Mouse (Mus musculus): ENCODE data around the gene Clasrp. TPM values are rescaled to one million over a fixed set of nuclear protein-coding genes. Genes with fewer than 3 reads are reported as not detected.
"Not testable (repeated sequence)": the region's sequence is repeated elsewhere in the genome, so short reads cannot be mapped to it uniquely, and the experiment has no call there.

Clasrp gene
- polyA plus RNA-seq, 1 experiment from 2014 or later = 31.8 TPM

DNA sequence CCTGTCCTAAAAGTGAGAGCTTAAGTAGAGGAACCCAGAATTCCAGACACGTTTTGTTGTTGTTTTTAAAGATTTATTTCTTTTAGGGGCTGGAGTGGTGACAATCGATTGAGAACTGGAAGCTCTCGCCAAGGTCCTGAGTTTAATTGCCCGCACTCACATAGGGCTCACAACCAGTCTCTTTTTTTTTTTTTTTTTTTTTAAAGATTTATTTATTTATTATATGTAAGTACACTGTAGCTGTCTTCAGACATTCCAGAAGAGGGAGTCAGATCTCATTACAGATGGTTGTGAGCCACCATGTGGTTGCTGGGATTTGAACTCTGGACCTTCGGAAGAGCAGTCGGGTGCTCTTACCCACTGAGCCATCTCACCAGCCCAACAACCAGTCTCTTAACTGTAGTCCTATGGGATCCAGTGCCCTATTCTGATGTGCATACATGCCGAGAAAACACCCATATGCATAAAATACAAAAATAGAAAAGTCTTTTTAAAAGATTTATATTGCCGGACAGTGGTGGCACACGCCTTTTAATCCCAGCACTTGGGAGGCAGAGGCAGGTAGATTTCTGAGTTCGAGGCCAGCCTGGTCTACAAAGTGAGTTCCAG lies 424 bp upstream of the Clasrp start:
- peaks cover 33% of the 10 kb centered on the region for H3K4me1 ChIP-seq
- WGBS = 57% methylated on average over 10 of the region's 10 CpGs
- peak overlapping the region; percentile 84 for H3K4me2 ChIP-seq
- not testable (repeated sequence) for H3K27ac ChIP-seq (replicated peaks); H3K9me3 ChIP-seq; ATAC-seq (ENCODE audit: extremely low read depth, insufficient number of reproducible peaks, low FRiP score, low TSS enrichment); H3K27me3 ChIP-seq (replicated peaks)
- peaks cover 33% of the 10 kb centered on the region for H3K36me3 ChIP-seq
- peak overlapping the region; percentile 98 for H3K9ac ChIP-seq
- H3K4me3 ChIP-seq = peak overlapping the region; percentile 91

DNA sequence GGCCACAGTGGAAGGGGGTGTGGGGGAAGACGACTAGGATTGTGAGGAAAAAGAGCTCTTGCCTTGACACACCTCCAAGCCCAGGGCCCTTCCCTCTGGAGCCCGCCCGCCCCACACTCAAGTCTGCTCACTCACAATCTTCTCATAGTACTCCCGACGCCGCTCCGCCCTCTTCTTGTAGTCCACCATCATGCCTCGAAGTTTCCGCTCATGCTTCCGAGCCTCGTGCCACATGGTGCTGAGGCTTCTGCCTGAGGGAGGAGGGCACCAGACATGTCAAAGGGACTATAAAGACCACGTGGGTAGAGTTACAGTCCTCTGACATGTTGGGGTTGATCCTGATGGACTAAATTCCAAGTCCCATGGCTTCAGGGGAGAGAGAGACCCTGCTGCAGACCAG lies 1.2 kb downstream of the Clasrp start:
- no peak overlapping the region for H3K27ac ChIP-seq (replicated peaks)
- WGBS = 77% methylated on average over 12 of the region's 12 CpGs
- peak overlapping the region; percentile 91 for H3K4me3 ChIP-seq
- ATAC-seq (ENCODE audit: extremely low read depth, insufficient number of reproducible peaks, low FRiP score, low TSS enrichment) = no peak
- peak overlapping the region; percentile 98 for H3K9ac ChIP-seq
- H3K4me1 ChIP-seq = peaks cover 33% of the 10 kb centered on the region
- peak overlapping the region; percentile 84 for H3K4me2 ChIP-seq
- H3K36me3 ChIP-seq = peaks cover 50% of the 10 kb centered on the region
- no peaks in the 10 kb centered on the region for H3K27me3 ChIP-seq (replicated peaks)
- H3K9me3 ChIP-seq = no peaks in the 10 kb centered on the region

DNA sequence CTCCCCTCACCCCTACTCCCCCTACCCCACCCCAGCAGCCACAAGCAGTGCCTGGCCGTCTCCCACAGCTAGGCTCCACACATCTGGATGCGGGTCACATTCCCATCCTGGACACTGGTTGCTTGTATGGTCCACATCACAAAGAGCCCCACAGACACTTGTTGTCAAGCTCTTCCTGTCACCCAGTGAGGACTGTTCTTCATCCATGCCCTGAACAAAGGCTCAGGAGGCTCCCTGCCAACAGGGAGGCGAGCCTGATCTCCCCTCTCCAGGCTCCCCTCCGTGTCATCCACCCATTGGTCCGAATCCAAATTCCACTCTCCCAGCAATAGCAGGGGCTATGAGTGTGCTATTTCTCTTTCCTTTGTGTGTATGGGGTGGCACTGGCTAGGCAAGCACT lies 3.7 kb downstream of the Clasrp start:
- no peak overlapping the region for H3K4me3 ChIP-seq
- 0 out of 2 replicates have a peak overlapping the region, but pooled peaks have one; percentile 7 for H3K9ac ChIP-seq
- 59% methylated on average over 5 of the region's 5 CpGs for whole genome bisulfite sequencing
- peaks cover 33% of the 10 kb centered on the region for H3K4me1 ChIP-seq
- H3K27me3 ChIP-seq (replicated peaks) = no peaks in the 10 kb centered on the region
- H3K27ac ChIP-seq (replicated peaks) = no peak overlapping the region
- ATAC-seq (ENCODE audit: extremely low read depth, insufficient number of reproducible peaks, low FRiP score, low TSS enrichment) = no peak
- no peak overlapping the region for H3K4me2 ChIP-seq
- peaks cover 74% of the 10 kb centered on the region for H3K36me3 ChIP-seq
- H3K9me3 ChIP-seq = no peaks in the 10 kb centered on the region

DNA sequence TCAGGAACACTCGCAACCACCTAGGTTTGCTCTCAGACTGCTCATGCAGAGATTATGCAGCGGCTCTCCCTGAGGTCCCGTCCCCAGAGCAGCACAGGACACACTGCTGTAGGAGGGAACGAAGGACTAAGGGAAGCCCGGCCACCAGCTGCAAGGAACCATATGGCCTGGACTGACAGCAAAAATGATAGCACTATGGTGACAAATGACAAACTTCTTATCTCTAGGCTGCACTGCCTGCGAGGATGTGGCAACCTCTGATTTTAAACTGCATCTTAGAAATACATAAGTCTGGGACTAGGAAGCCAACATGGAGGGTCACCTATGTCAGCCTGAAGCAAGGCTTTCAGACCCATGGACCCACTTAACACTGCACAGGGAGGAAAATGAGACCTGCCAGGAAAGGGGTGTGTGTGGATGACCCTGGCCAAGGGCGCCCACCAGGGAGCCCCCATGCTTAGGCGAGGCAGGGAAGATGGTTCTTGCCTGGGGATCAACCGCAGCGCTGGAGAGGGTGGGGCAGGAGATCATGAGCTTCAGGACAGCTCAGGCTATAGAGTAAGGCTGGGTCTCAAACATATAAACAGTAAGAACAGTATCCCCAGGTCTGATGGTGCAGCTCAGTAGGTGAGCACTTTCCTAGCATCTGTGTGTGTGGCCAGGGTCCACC lies 11.1 kb downstream of the Clasrp start:
- Histone ChIP-seq H3K9ac (no peak overlapping the region), H3K36me3 (peaks cover 99% of the 10 kb centered on the region), H3K9me3 (no peaks in the 10 kb centered on the region), H3K27me3 (replicated peaks) (no peaks in the 10 kb centered on the region), H3K4me2 (no peak overlapping the region), H3K27ac (replicated peaks) (no peak overlapping the region), H3K4me1 (no peaks in the 10 kb centered on the region), H3K4me3 (no peak overlapping the region)
- no peak for ATAC-seq (ENCODE audit: extremely low read depth, insufficient number of reproducible peaks, low FRiP score, low TSS enrichment)
- 71% methylated on average over 10 of the region's 10 CpGs for WGBS

DNA sequence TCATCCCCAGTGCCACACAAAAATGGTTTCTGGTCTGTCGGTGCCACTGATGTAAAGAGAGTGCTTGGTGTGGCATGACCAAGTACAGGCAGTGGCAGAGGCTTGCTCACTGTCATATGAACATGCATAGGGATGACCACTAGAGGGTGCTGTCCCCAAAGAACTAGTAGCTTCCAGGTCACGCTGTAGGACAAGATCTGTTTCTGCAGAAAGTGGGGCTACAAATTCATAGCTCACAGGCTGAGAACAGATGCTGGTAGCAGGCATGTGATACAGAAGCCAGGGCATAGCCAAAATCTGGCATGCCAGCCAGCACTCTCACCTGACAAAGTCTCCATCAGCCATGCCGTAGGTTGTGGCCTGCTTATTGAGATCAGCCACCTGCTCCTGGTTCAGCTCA lies 14.4 kb downstream of the Clasrp start:
- no peak overlapping the region for H3K9ac ChIP-seq
- ATAC-seq (ENCODE audit: extremely low read depth, insufficient number of reproducible peaks, low FRiP score, low TSS enrichment) = no peak
- peaks cover 98% of the 10 kb centered on the region for H3K36me3 ChIP-seq
- no peak overlapping the region for H3K27ac ChIP-seq (replicated peaks)
- peaks cover 12% of the 10 kb centered on the region for H3K4me1 ChIP-seq
- WGBS = 64% methylated on average over 3 of the region's 3 CpGs
- H3K9me3 ChIP-seq = no peaks in the 10 kb centered on the region
- H3K4me2 ChIP-seq = no peak overlapping the region
- no peak overlapping the region for H3K4me3 ChIP-seq
- H3K27me3 ChIP-seq (replicated peaks) = no peaks in the 10 kb centered on the region

DNA sequence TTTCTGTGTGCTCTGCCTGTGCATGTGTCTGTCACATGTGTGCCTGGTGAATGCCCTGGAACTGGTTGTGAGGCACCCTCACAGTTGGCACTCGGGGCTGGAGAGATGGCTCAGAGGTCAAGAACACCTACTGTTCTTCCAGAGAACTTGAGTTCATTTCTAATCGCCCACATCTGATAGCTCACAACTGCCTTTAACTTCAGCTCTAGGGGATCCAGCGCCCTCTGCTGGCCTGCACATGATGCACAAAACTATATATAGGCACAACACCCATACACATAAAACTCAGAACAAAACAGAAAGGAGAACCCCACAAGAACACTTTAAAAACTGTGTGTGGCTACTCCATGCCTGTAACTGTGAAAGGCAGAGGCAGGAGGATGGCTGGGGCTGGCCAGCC lies 15.1 kb downstream of the Clasrp start:
- Histone ChIP-seq H3K36me3 (peaks cover 98% of the 10 kb centered on the region), H3K27ac (replicated peaks) (no peak overlapping the region), H3K4me3 (no peak overlapping the region), H3K27me3 (replicated peaks) (no peaks in the 10 kb centered on the region), H3K9ac (no peak overlapping the region), H3K4me1 (peaks cover 12% of the 10 kb centered on the region), H3K4me2 (no peak overlapping the region), H3K9me3 (no peaks in the 10 kb centered on the region)
- 48% methylated on average over 3 of the region's 3 CpGs for WGBS
- ATAC-seq (ENCODE audit: extremely low read depth, insufficient number of reproducible peaks, low FRiP score, low TSS enrichment) = no peak

DNA sequence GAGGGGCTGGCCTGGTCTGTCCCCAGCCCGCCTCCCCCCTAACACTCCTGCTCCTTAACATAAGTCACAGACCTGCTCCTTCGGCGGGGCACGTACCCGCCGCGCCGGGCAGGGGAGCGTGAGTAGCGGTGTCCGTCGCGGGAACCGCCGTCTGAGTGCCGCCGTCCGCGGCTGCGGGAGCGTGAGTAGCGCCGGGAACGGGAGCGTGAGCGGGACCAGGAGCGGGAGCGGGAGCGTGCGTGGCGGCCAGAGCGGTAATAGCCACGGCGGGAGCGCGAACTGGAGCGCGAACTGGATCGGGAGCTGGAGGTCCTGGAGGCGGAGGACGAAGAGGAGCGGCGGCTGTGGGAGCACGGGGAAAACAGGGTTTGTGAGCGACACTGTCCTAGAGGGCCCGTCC lies 18.0 kb downstream of the Clasrp start:
- 67% methylated on average over 46 of the region's 46 CpGs for WGBS

DNA sequence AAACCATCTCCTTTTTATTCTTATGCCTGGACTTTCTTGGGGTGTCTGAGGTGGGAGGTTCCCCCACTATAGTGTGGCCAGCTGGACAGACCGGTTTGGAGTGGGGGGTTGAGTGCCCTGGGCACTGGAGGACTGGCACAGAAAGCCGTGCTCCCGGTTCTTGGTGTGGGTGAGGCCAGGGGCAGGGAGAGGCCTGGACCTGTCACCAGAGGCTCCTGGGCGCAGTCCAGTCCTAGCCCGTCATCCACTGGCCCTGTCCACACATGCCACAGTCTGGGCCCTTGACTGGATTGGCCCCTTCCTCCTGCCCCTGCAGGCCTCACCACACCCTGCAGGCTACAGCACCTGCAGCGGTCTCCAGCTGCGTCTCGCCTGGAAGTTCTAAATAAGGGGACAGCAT lies 23.7 kb downstream of the Clasrp start:
- Histone ChIP-seq H3K4me3 (no peak overlapping the region), H3K9ac (no peak overlapping the region), H3K9me3 (no peaks in the 10 kb centered on the region), H3K4me1 (peaks cover 22% of the 10 kb centered on the region), H3K27me3 (replicated peaks) (peaks cover 38% of the 10 kb centered on the region), H3K27ac (replicated peaks) (no peak overlapping the region), H3K36me3 (peaks cover 60% of the 10 kb centered on the region), H3K4me2 (no peak overlapping the region)
- 75% methylated on average over 8 of the region's 8 CpGs for WGBS
- no peak for ATAC-seq (ENCODE audit: extremely low read depth, insufficient number of reproducible peaks, low FRiP score, low TSS enrichment)

More for the DNA sequence above, 18.0 kb downstream of the Clasrp start:
- no peak overlapping the region for H3K4me3 ChIP-seq
- H3K27ac ChIP-seq (replicated peaks) = 0 out of 2 replicates have a peak overlapping the region, but pooled peaks have one; percentile 20
- H3K4me2 ChIP-seq = peak overlapping the region; percentile 28; the same call in 1 of the 2 replicates
- no peak for ATAC-seq (ENCODE audit: extremely low read depth, insufficient number of reproducible peaks, low FRiP score, low TSS enrichment)
- no peaks in the 10 kb centered on the region for H3K27me3 ChIP-seq (replicated peaks)
- H3K9ac ChIP-seq = 0 out of 2 replicates have a peak overlapping the region, but pooled peaks have one; percentile 37
- peaks cover 12% of the 10 kb centered on the region for H3K4me1 ChIP-seq
- H3K36me3 ChIP-seq = peaks cover 97% of the 10 kb centered on the region
- no peaks in the 10 kb centered on the region for H3K9me3 ChIP-seq

DNA sequence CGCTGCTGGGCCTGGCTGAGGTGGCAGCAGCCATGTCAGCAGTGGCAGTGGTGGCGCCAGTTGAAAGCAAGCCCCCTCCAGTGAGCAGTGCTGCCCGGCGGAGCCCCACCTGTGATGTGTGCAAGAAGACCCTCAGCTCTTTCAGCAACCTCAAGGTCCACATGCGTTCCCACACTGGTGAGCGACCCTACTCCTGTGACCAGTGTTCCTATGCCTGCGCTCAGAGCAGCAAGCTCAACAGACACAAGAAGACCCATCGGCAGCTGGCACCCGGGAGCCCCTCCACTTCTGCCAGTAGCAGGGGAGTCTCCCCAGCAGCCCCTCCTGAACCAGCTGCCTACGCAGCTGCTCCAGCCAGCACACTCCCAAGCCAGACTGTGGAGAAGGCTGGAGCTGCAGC lies 24.5 kb downstream of the Clasrp start:
- WGBS = 82% methylated on average over 10 of the region's 10 CpGs
- no peak for ATAC-seq (ENCODE audit: extremely low read depth, insufficient number of reproducible peaks, low FRiP score, low TSS enrichment)
- Histone ChIP-seq H3K4me2 (no peak overlapping the region), H3K4me3 (no peak overlapping the region), H3K27ac (replicated peaks) (no peak overlapping the region), H3K9ac (no peak overlapping the region), H3K9me3 (no peaks in the 10 kb centered on the region), H3K36me3 (peaks cover 51% of the 10 kb centered on the region), H3K4me1 (peaks cover 18% of the 10 kb centered on the region), H3K27me3 (replicated peaks) (peaks cover 47% of the 10 kb centered on the region)

DNA sequence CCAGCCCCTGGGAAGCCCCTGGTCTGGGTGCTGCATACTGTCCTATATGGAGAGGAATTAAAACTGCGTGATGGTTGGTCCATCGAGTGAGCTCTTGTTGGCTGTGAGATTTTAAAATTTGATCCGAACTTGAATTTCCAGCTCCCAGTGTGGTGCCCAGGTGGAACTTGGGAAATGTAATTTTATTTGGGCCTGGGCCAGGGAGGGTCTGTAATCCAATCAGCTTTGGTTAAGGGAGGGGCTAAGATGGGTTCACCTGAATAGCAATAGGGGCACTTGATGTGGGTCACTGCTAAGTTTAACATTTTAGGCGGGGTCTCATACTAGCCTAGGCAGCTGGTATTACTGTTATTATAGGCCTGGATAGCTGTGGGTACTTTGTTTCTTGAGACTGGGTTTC lies 25.9 kb downstream of the Clasrp start:
- no peaks in the 10 kb centered on the region for H3K9me3 ChIP-seq
- H3K4me3 ChIP-seq = no peak overlapping the region
- H3K36me3 ChIP-seq = peaks cover 38% of the 10 kb centered on the region
- H3K4me2 ChIP-seq = no peak overlapping the region; the same call in 1 of the 2 replicates
- peaks cover 48% of the 10 kb centered on the region for H3K27me3 ChIP-seq (replicated peaks)
- WGBS = 55% methylated on average over 4 of the region's 4 CpGs
- no peak overlapping the region; the same call in 1 of the 2 replicates for H3K9ac ChIP-seq
- no peak for ATAC-seq (ENCODE audit: extremely low read depth, insufficient number of reproducible peaks, low FRiP score, low TSS enrichment)
- peaks cover 23% of the 10 kb centered on the region for H3K4me1 ChIP-seq
- H3K27ac ChIP-seq (replicated peaks) = no peak overlapping the region

DNA sequence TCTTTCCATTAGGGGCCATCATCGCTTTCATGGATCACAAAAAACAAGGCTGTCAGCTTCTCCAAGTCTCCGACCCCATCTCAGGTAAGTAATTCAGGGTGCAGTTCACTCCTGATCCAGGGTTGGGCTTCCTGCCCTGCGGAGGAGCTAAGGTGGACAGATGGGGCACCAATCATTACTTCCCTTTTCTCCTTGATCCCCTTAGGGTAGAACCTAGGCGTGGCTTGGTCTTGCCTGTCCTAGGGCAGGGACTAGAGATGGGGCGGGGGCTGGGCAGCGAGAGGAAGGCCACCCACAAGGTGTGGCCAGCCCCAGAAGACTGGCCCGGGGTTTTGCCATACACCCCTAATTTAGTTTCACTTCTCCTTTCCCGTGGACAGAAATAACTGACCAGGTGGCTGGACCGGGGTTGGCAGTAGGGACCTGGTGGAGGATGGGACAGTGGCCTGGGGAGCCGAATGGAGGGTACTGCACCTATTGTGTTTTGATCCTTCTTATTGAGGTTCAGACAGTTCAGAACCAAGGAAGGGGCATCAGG lies 26.3 kb downstream of the Clasrp start:
- Histone ChIP-seq H3K4me1 (peaks cover 23% of the 10 kb centered on the region), H3K27ac (replicated peaks) (no peak overlapping the region), H3K4me2 (peak overlapping the region; percentile 83), H3K27me3 (replicated peaks) (peaks cover 48% of the 10 kb centered on the region), H3K9me3 (no peaks in the 10 kb centered on the region), H3K4me3 (peak overlapping the region; percentile 53), H3K36me3 (peaks cover 33% of the 10 kb centered on the region), H3K9ac (peak overlapping the region; percentile 73)
- 18% methylated on average over 10 of the region's 10 CpGs for WGBS
- ATAC-seq (ENCODE audit: extremely low read depth, insufficient number of reproducible peaks, low FRiP score, low TSS enrichment) = no peak
